Mouse (Mus musculus) bone marrow, adult 2 months (tissue): Measurements from ENCODE around the gene Plin5.
"Not testable (repeated sequence)": the region's sequence is repeated elsewhere in the genome, so short reads cannot be mapped to it uniquely, and the experiment has no call there.

Experiments used
- CTCF ChIP-seq: fragments of 200-500 bp; IDR thresholded peaks from 2 replicates; pipeline ENCODE4 v1.5.1; 2011; ENCODE audit warnings: low read length, control low read depth; ENCODE audit not compliant: control insufficient read depth, insufficient read depth
- POLR2A ChIP-seq: fragments of 200-500 bp; IDR thresholded peaks from 2 replicates; pipeline ENCODE4 v1.6.1; 2011; ENCODE audit warnings: low read depth, mild to moderate bottlenecking, control low read depth, low read length, borderline replicate concordance; ENCODE audit not compliant: control insufficient read depth

- TF ChIP-seq POLR2A, CTCF: not testable (repeated sequence)
Measured at GRCm38 (mm10) chr17:56104821-56105220, 12.6 kb downstream of the Plin5 start.
